ENCODE assay signal across 22 mouse cellular contexts in the genomic region with DNA sequence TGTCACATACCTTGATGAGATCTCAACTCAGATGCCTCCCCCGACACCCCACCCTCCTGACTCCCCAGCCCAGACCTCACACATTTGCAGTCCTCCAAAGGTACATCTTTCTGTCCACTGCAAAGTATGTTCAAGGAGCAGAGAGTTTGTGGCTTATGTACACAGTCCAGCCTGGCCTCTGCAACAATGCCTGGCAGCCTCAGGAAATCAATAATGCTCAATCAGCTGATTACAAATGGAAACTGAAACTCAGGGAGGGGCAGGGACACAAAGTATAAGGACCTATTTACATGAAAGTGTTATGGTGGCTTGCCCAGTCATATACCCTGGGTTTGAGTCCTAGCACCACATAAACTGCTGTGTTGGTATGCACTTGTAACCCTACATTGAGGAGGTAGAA. TPM values are rescaled to one million over a fixed set of nuclear protein-coding genes. Genes with fewer than 3 reads are reported as not detected.
DNase-seq lines count a peak whose midpoint lies in the region; ATAC-seq and TF ChIP-seq lines count a peak whose summit lies in the region.
"Had no signal": no experiment of that assay in that cellular context is flagged by ENCODE, and none has a peak within 500 bp of the region (broad histone marks: within the 10 kb centered on the region; RNA-seq: fewer than 3 reads in every experiment).

No protein-coding gene starts in this region.

- peaks cover 16% of the 10 kb centered on the region; the same call in 1 of the 2 replicates for H3K79me2 ChIP-seq in liver, adult 2 months (ENCODE audit: control insufficient read depth, insufficient read depth, low read length)

- H3K9ac ChIP-seq in forebrain, postnatal 0 days, result no peak overlapping the region
- H3K9ac ChIP-seq in liver, adult 2 months (ENCODE audit: low read depth, low read length), result no peak overlapping the region
- no peak overlapping the region for H3K9ac ChIP-seq in liver, embryonic 12.5 days
- no peak overlapping the region for H3K9ac ChIP-seq in liver, embryonic 14.5 days (replicated peaks)
- H3K9ac ChIP-seq: embryonic facial prominence, embryonic 15.5 days; forebrain, embryonic 15.5 days had no signal

- no peaks in the 10 kb centered on the region for H3K27me3 ChIP-seq in forebrain, embryonic 10.5 days (ENCODE audit: poor library complexity, severe bottlenecking)
- H3K27me3 ChIP-seq in forebrain, postnatal 0 days (ENCODE audit: insufficient read depth, low read length), result no peaks in the 10 kb centered on the region
- H3K27me3 ChIP-seq in liver, adult 2 months (ENCODE audit: control insufficient read depth, insufficient read depth, low read length), result no peaks in the 10 kb centered on the region
- H3K27me3 ChIP-seq in liver, embryonic 12.5 days (replicated peaks), result no peaks in the 10 kb centered on the region
- no peaks in the 10 kb centered on the region for H3K27me3 ChIP-seq in liver, embryonic 14.5 days (ENCODE audit: control insufficient read depth, insufficient read depth, low read length)
- H3K27me3 ChIP-seq in small intestine, adult 2 months (ENCODE audit: control insufficient read depth, insufficient read depth, low read length), result no peaks in the 10 kb centered on the region
- H3K27me3 ChIP-seq: embryonic facial prominence, embryonic 15.5 days; forebrain, embryonic 15.5 days; heart, embryonic 12.5 days had no signal

- H3K4me2 ChIP-seq in forebrain, postnatal 0 days (ENCODE audit: low read depth), result no peak overlapping the region
- no peak overlapping the region for H3K4me2 ChIP-seq in liver, embryonic 12.5 days
- H3K4me2 ChIP-seq in liver, embryonic 14.5 days (ENCODE audit: low read depth), result 0 out of 2 replicates have a peak overlapping the region, but pooled peaks have one; percentile 4
- H3K4me2 ChIP-seq: embryonic facial prominence, embryonic 15.5 days; forebrain, embryonic 15.5 days; heart, embryonic 12.5 days had no signal

- WGBS in forebrain, embryonic 10.5 days, result 69% methylated on average over 1 of the region's 1 CpGs
- 90% methylated on average over 1 of the region's 1 CpGs for WGBS in forebrain, postnatal 0 days
- whole genome bisulfite sequencing in liver, adult 2 months, result 14% methylated on average over 1 of the region's 1 CpGs
- whole genome bisulfite sequencing in liver, embryonic 12.5 days (ENCODE audit: insufficient replicate concordance), result 63% methylated on average over 1 of the region's 1 CpGs
- WGBS in liver, embryonic 14.5 days (ENCODE audit: insufficient replicate concordance), result 47% methylated on average over 1 of the region's 1 CpGs
- 72% methylated on average over 1 of the region's 1 CpGs for WGBS in small intestine, adult 2 months

- no peaks in the 10 kb centered on the region for H3K9me3 ChIP-seq in forebrain, embryonic 10.5 days
- no peaks in the 10 kb centered on the region for H3K9me3 ChIP-seq in forebrain, postnatal 0 days (ENCODE audit: low read length)
- no peaks in the 10 kb centered on the region for H3K9me3 ChIP-seq in liver, embryonic 12.5 days (replicated peaks)
- H3K9me3 ChIP-seq in liver, embryonic 14.5 days (ENCODE audit: control insufficient read depth, low read length), result no peaks in the 10 kb centered on the region
- H3K9me3 ChIP-seq: embryonic facial prominence, embryonic 15.5 days; forebrain, embryonic 15.5 days; G1E; heart, embryonic 12.5 days had no signal

- TF ChIP-seq EP300 in liver, embryonic 14.5 days (IDR thresholded peaks at IDR 0.05; ENCODE audit: low read depth), result no peak

- peak overlapping the region; percentile 37; the same call in 1 of the 2 replicates for H3K27ac ChIP-seq in forebrain, embryonic 10.5 days
- H3K27ac ChIP-seq in forebrain, postnatal 0 days (ENCODE audit: low read depth, low read length), result no peak overlapping the region
- H3K27ac ChIP-seq in liver, adult 2 months (replicated peaks; ENCODE audit: insufficient read depth, low read depth, low read length), result no peak overlapping the region; the same call in 1 of the 2 replicates
- H3K27ac ChIP-seq in liver, embryonic 12.5 days, result no peak overlapping the region
- no peak overlapping the region for H3K27ac ChIP-seq in liver, embryonic 14.5 days
- peak overlapping the region; percentile 89 for H3K27ac ChIP-seq in small intestine, adult 2 months (ENCODE audit: insufficient read depth, low read depth, low read length)
- H3K27ac ChIP-seq: embryonic facial prominence, embryonic 15.5 days; forebrain, embryonic 15.5 days; heart, adult 2 months had no signal

- no peak for ATAC-seq in forebrain, postnatal 0 days
- no peak for ATAC-seq in liver, embryonic 12.5 days
- ATAC-seq in liver, embryonic 14.5 days (ENCODE audit: insufficient read depth), result no peak
- ATAC-seq: CD4-positive, CD25-positive, alpha-beta regulatory T cell, adult 4 months; forebrain, embryonic 15.5 days had no signal

- no peak for TF ChIP-seq CTCF in forebrain, postnatal 0 days (IDR thresholded peaks at IDR 0.05; ENCODE audit: low read depth)
- no peak for TF ChIP-seq CTCF in liver, adult 2 months (IDR thresholded peaks at IDR 0.05; ENCODE audit: low read depth, low read length)
- TF ChIP-seq CTCF in liver, embryonic 14.5 days (IDR thresholded peaks at IDR 0.05; ENCODE audit: low read depth), result no peak
- TF ChIP-seq CTCF in small intestine, adult 2 months (IDR thresholded peaks at IDR 0.05; ENCODE audit: extremely low read depth, insufficient read length, insufficient replicate concordance, low read depth, low read length), result no peak

- no peak for DNase-seq in forebrain, embryonic 10.5 days (ENCODE audit: extremely low spot score, low spot score)
- no peak for DNase-seq in forebrain, postnatal 0 days
- peak; percentile 93 for DNase-seq in liver, adult 2 months (ENCODE audit: extremely low read depth, low read depth, low spot score)
- no peak for DNase-seq in liver, embryonic 14.5 days (ENCODE audit: low read depth in 3 of 3, low spot score in 3 of 3)
- no peak for DNase-seq in urinary bladder, postnatal 36 days (ENCODE audit: low spot score in 2 of 2)
- DNase-seq in left cerebral cortex, adult 11 months (ENCODE audit: low spot score), result no peak
- DNase-seq: adrenal gland, adult 8-10 months; adrenal gland, postnatal 36 days; B cell, adult 2 months; cerebellum, adult 2 months; cerebellum, postnatal 10 days; embryo, embryonic 11 days; gastrocnemius, postnatal 10 days; heart, adult 2 months had no signal

- no peak for TF ChIP-seq POLR2A in liver, adult 2 months (IDR thresholded peaks at IDR 0.05; ENCODE audit: extremely low read depth, insufficient read depth, low read length)
- TF ChIP-seq POLR2A in small intestine, adult 2 months (IDR thresholded peaks at IDR 0.05; ENCODE audit: low read depth, low read length), result no peak; the same call in 1 of the 2 replicates

- H3K4me3 ChIP-seq in forebrain, embryonic 10.5 days, result no peak overlapping the region
- H3K4me3 ChIP-seq in forebrain, postnatal 0 days (ENCODE audit: low read depth, low read length), result no peak overlapping the region
- H3K4me3 ChIP-seq in liver, adult 2 months (ENCODE audit: insufficient read depth, low read depth, low read length), result no peak overlapping the region
- H3K4me3 ChIP-seq in liver, embryonic 12.5 days, result no peak overlapping the region
- H3K4me3 ChIP-seq in liver, embryonic 14.5 days (ENCODE audit: insufficient read depth in 1 of 2, low read depth in 2 of 2, low read length in 2 of 2), result no peak overlapping the region
- H3K4me3 ChIP-seq in small intestine, adult 2 months (ENCODE audit: low read depth, low read length), result peak overlapping the region; percentile 31; the same call in 1 of the 2 replicates
- H3K4me3 ChIP-seq: embryonic facial prominence, embryonic 15.5 days; erythroblast, embryonic 14.5 days; forebrain, embryonic 15.5 days; heart, adult 2 months; heart, embryonic 12.5 days had no signal

- no peaks in the 10 kb centered on the region for H3K36me3 ChIP-seq in forebrain, embryonic 10.5 days (replicated peaks)
- H3K36me3 ChIP-seq in forebrain, postnatal 0 days (ENCODE audit: insufficient read depth), result no peaks in the 10 kb centered on the region
- H3K36me3 ChIP-seq in liver, adult 2 months (ENCODE audit: control insufficient read depth, insufficient read depth, low read length), result no peaks in the 10 kb centered on the region
- H3K36me3 ChIP-seq in liver, embryonic 12.5 days, result no peaks in the 10 kb centered on the region
- H3K36me3 ChIP-seq in liver, embryonic 14.5 days (replicated peaks; ENCODE audit: control insufficient read depth, insufficient read depth, low read depth), result no peaks in the 10 kb centered on the region
- H3K36me3 ChIP-seq in small intestine, adult 2 months (ENCODE audit: control insufficient read depth, insufficient read depth, low read length), result no peaks in the 10 kb centered on the region
- H3K36me3 ChIP-seq: embryonic facial prominence, embryonic 15.5 days; forebrain, embryonic 15.5 days; heart, embryonic 12.5 days had no signal

- H3K4me1 ChIP-seq in forebrain, embryonic 10.5 days, result peaks cover 94% of the 10 kb centered on the region
- no peaks in the 10 kb centered on the region for H3K4me1 ChIP-seq in forebrain, postnatal 0 days (ENCODE audit: insufficient read depth)
- H3K4me1 ChIP-seq in liver, adult 2 months (ENCODE audit: control insufficient read depth, insufficient read depth, low read length), result peaks cover 20% of the 10 kb centered on the region
- peaks cover 51% of the 10 kb centered on the region for H3K4me1 ChIP-seq in liver, embryonic 12.5 days
- H3K4me1 ChIP-seq in liver, embryonic 14.5 days (replicated peaks; ENCODE audit: control insufficient read depth in 2 of 2, insufficient read depth in 2 of 2, low read length in 1 of 2), result peaks cover 13 to 40% of the 10 kb centered on the region in 2 experiments
- H3K4me1 ChIP-seq in small intestine, adult 2 months (ENCODE audit: control insufficient read depth, insufficient read depth, insufficient read length, low read length), result peaks cover 53% of the 10 kb centered on the region

RNA-seq across cellular contexts. Expression of gene Plekha7, which starts 23.0 kb away (rescaled TPM):
- polyA plus RNA-seq in forebrain, embryonic 10.5 days (2016; fragmentation: Nextera tagmentation; extraction: Ambion mirVana), result 27.7 and 28.3 TPM in 2 replicates
- total RNA-seq in forebrain, postnatal 0 days (2014; rRNA removed), result 9.9 and 17.0 TPM in 2 replicates
- polyA plus RNA-seq in forebrain, postnatal 0 days (2015; fragmentation: Nextera tagmentation; extraction: Ambion mirVana), result 3.3 and 5.4 TPM in 2 replicates
- 2.2 and 2.3 TPM in 2 replicates for total RNA-seq in liver, adult 2 months (2014; rRNA removed)
- 2.7 and 2.9 TPM in 2 replicates for polyA plus RNA-seq in liver, adult 2 months (2012; rRNA removed)
- polyA plus RNA-seq in liver, embryonic 12.5 days (2016; fragmentation: Nextera tagmentation; extraction: Ambion mirVana), result 3.6 TPM in 2 replicates
- 2.0 and 2.1 TPM in 2 replicates for polyA plus RNA-seq in liver, embryonic 14.5 days (2012; rRNA removed)
- 1.3 and 1.5 TPM in 2 replicates for polyA plus RNA-seq in liver, embryonic 14.5 days (2014; fragmentation: Nextera tagmentation; extraction: Ambion mirVana)
- polyA plus RNA-seq in small intestine, adult 2 months (2012; rRNA removed), result 18.8 and 38.2 TPM in 2 replicates

RNA-seq across cellular contexts. Expression of gene Rps13, which starts 48.8 kb away (rescaled TPM):
- polyA plus RNA-seq in forebrain, embryonic 10.5 days (2016; fragmentation: Nextera tagmentation; extraction: Ambion mirVana), result 830 and 840 TPM in 2 replicates
- 588 and 1,020 TPM in 2 replicates for total RNA-seq in forebrain, postnatal 0 days (2014; rRNA removed)
- polyA plus RNA-seq in forebrain, postnatal 0 days (2015; fragmentation: Nextera tagmentation; extraction: Ambion mirVana), result 505 and 644 TPM in 2 replicates
- total RNA-seq in liver, adult 2 months (2014; rRNA removed), result 125 and 171 TPM in 2 replicates
- polyA plus RNA-seq in liver, adult 2 months (2012; rRNA removed), result 107 and 198 TPM in 2 replicates
- polyA plus RNA-seq in liver, embryonic 12.5 days (2016; fragmentation: Nextera tagmentation; extraction: Ambion mirVana), result 786 and 821 TPM in 2 replicates
- 336 and 671 TPM in 2 replicates for polyA plus RNA-seq in liver, embryonic 14.5 days (2012; rRNA removed)
- 554 and 561 TPM in 2 replicates for polyA plus RNA-seq in liver, embryonic 14.5 days (2014; fragmentation: Nextera tagmentation; extraction: Ambion mirVana)
- 15.1 and 40.2 TPM in 2 replicates for polyA plus RNA-seq in small intestine, adult 2 months (2012; rRNA removed)

Comparison
In these comparisons a context has a peak if more than half of its experiments do, and no peak if none do; other contexts are left out.
1. H3K27ac ChIP-seq: peak in forebrain, embryonic 10.5 days (single experiment) and small intestine, adult 2 months (single experiment); none in forebrain, postnatal 0 days (single experiment), liver, adult 2 months (single experiment), liver, embryonic 12.5 days (single experiment) and liver, embryonic 14.5 days (single experiment).